Mouse (Mus musculus) kidney, adult 2 months (tissue): ENCODE measurements around the gene Smg1.

Source experiments
- CTCF ChIP-seq: fragments of 200-500 bp; conservative IDR thresholded peaks from 2 replicates; pipeline ENCODE4 v1.5.1; 2011; ENCODE audit warnings: low read depth, mild to moderate bottlenecking, control low read depth, low read length, moderate library complexity, mixed read lengths; ENCODE audit not compliant: insufficient read depth, insufficient read length
- POLR2A ChIP-seq: fragments of 200-500 bp; IDR thresholded peaks from one replicate; pipeline ENCODE4 v1.6.1; 2011; ENCODE audit warnings: low read depth, low read length, control low read depth

GRCm38 (mm10) chr7:118249563-118249962 lies 6.1 kb upstream of the Smg1 start:
- no peak for TF ChIP-seq CTCF
- no peak for TF ChIP-seq POLR2A
